Mouse (Mus musculus): ENCODE measurements around the gene Jph2.

- TF ChIP-seq CTCF (IDR thresholded peaks at IDR 0.05; ENCODE audit: low read depth) (no peak), EP300 (IDR thresholded peaks at IDR 0.05; ENCODE audit: low read depth) (no peak)
These were observed 12.4 kb upstream of the Jph2 start for GRCm38 (mm10) chr2:163410211-163410610.
